In genomic region chr13:8573908-8574307, GRCm38 (mm10) we compare ENCODE assay signal across 26 mouse cellular contexts.
A peak's percentile ranks its signal among the peaks of the same experiment; 100 is the strongest.
DNase-seq lines count a peak whose midpoint lies in the region; ATAC-seq and TF ChIP-seq lines count a peak whose summit lies in the region.
"Had no signal": no experiment of that assay in that cellular context is flagged by ENCODE, and none has a peak within 500 bp of the region (broad histone marks: within the 10 kb centered on the region; RNA-seq: fewer than 3 reads in every experiment).

No protein-coding gene starts in this region.

- H3K4me3 ChIP-seq in hindbrain, embryonic 12.5 days, result no peak overlapping the region
- H3K4me3 ChIP-seq in hindbrain, embryonic 14.5 days (replicated peaks; ENCODE audit: low read length), result no peak overlapping the region
- H3K4me3 ChIP-seq in kidney, postnatal 0 days (replicated peaks; ENCODE audit: low read depth, low read length), result no peak overlapping the region
- no peak overlapping the region for H3K4me3 ChIP-seq in limb, embryonic 10.5 days
- H3K4me3 ChIP-seq in neural tube, embryonic 15.5 days (replicated peaks), result no peak overlapping the region
- H3K4me3 ChIP-seq: embryonic facial prominence, embryonic 13.5 days; forebrain, embryonic 10.5 days; forebrain, embryonic 15.5 days; heart, embryonic 15.5 days; layer of hippocampus, adult 2 months; limb, embryonic 12.5 days; lung, embryonic 15.5 days; midbrain, embryonic 12.5 days; myocyte; stomach, embryonic 15.5 days had no signal

- TF ChIP-seq CTCF in kidney, postnatal 0 days (IDR thresholded peaks at IDR 0.05; ENCODE audit: low read depth), result no peak

- WGBS in hindbrain, embryonic 12.5 days, result 75% methylated on average over 12 of the region's 12 CpGs
- WGBS in hindbrain, embryonic 14.5 days, result 75% methylated on average over 12 of the region's 12 CpGs
- 33% methylated on average over 12 of the region's 12 CpGs for WGBS in kidney, postnatal 0 days
- WGBS in limb, embryonic 10.5 days, result 60% methylated on average over 12 of the region's 12 CpGs
- WGBS in neural tube, embryonic 15.5 days, result 80% methylated on average over 12 of the region's 12 CpGs

- peak; percentile 70; the same call in 1 of the 2 replicates for ATAC-seq in hindbrain, embryonic 12.5 days (ENCODE audit: low FRiP score)
- no peak for ATAC-seq in hindbrain, embryonic 14.5 days (ENCODE audit: low FRiP score)
- 0 out of 2 replicates have a peak, but pooled peaks have one; percentile 33 for ATAC-seq in kidney, postnatal 0 days (replicated peaks; ENCODE audit: low FRiP score, low read depth)
- 0 out of 2 replicates have a peak, but pooled peaks have one; percentile 17 for ATAC-seq in neural tube, embryonic 15.5 days (ENCODE audit: low FRiP score)
- ATAC-seq: forebrain, embryonic 15.5 days; intestine, postnatal 0 days had no signal

- no peaks in the 10 kb centered on the region for H3K27me3 ChIP-seq in hindbrain, embryonic 12.5 days
- H3K27me3 ChIP-seq in hindbrain, embryonic 14.5 days (ENCODE audit: control insufficient read depth, insufficient read depth, low read length), result no peaks in the 10 kb centered on the region
- H3K27me3 ChIP-seq in kidney, postnatal 0 days (ENCODE audit: insufficient read depth, low read length), result no peaks in the 10 kb centered on the region
- H3K27me3 ChIP-seq in limb, embryonic 10.5 days (ENCODE audit: low read depth, poor library complexity, severe bottlenecking), result peaks cover 5% of the 10 kb centered on the region; the same call in 1 of the 2 replicates
- no peaks in the 10 kb centered on the region for H3K27me3 ChIP-seq in neural tube, embryonic 15.5 days (replicated peaks)
- H3K27me3 ChIP-seq: embryonic facial prominence, embryonic 13.5 days; forebrain, embryonic 15.5 days; heart, embryonic 15.5 days; lung, embryonic 15.5 days; midbrain, embryonic 12.5 days; stomach, embryonic 15.5 days had no signal

- no peaks in the 10 kb centered on the region for H3K9me3 ChIP-seq in hindbrain, embryonic 12.5 days (replicated peaks)
- no peaks in the 10 kb centered on the region for H3K9me3 ChIP-seq in hindbrain, embryonic 14.5 days (ENCODE audit: control insufficient read depth, low read length)
- H3K9me3 ChIP-seq in kidney, postnatal 0 days (replicated peaks; ENCODE audit: low read length), result no peaks in the 10 kb centered on the region
- H3K9me3 ChIP-seq in limb, embryonic 10.5 days (replicated peaks), result no peaks in the 10 kb centered on the region
- H3K9me3 ChIP-seq in neural tube, embryonic 15.5 days (replicated peaks), result no peaks in the 10 kb centered on the region
- H3K9me3 ChIP-seq: embryonic facial prominence, embryonic 13.5 days; forebrain, embryonic 10.5 days; forebrain, embryonic 15.5 days; heart, embryonic 15.5 days; lung, embryonic 15.5 days; stomach, embryonic 15.5 days had no signal

- DNase-seq in hindbrain, embryonic 14.5 days (ENCODE audit: low spot score), result no peak
- DNase-seq in kidney, postnatal 0 days (ENCODE audit: low spot score), result peak; percentile 51
- DNase-seq in kidney, adult 8-10 months, result no peak
- peak; percentile 39 for DNase-seq in limb, embryonic 10.5 days (ENCODE audit: low spot score)
- no peak for DNase-seq in thymus, postnatal 36 days
- no peak for DNase-seq in adrenal gland, postnatal 14 days
- DNase-seq: adrenal gland, postnatal 36 days; B cell, adult 2 months; cerebellum, adult 18-20 months; cerebellum, postnatal 10 days; gastrocnemius, postnatal 10 days; kidney, postnatal 36 days; right cerebral cortex, postnatal 25 days had no signal

- H3K9ac ChIP-seq in hindbrain, embryonic 12.5 days, result no peak overlapping the region
- no peak overlapping the region for H3K9ac ChIP-seq in hindbrain, embryonic 14.5 days
- H3K9ac ChIP-seq in kidney, postnatal 0 days (ENCODE audit: low read depth, low read length), result no peak overlapping the region
- H3K9ac ChIP-seq in neural tube, embryonic 15.5 days (replicated peaks), result no peak overlapping the region
- H3K9ac ChIP-seq: embryonic facial prominence, embryonic 13.5 days; forebrain, embryonic 15.5 days; heart, embryonic 15.5 days; limb, embryonic 12.5 days; lung, embryonic 15.5 days; midbrain, embryonic 12.5 days; stomach, embryonic 15.5 days had no signal

- H3K36me3 ChIP-seq in hindbrain, embryonic 12.5 days, result no peaks in the 10 kb centered on the region
- H3K36me3 ChIP-seq in hindbrain, embryonic 14.5 days (replicated peaks; ENCODE audit: control insufficient read depth, insufficient read depth), result no peaks in the 10 kb centered on the region
- H3K36me3 ChIP-seq in kidney, postnatal 0 days (ENCODE audit: insufficient read depth, low read length), result no peaks in the 10 kb centered on the region
- H3K36me3 ChIP-seq in limb, embryonic 10.5 days, result no peaks in the 10 kb centered on the region
- H3K36me3 ChIP-seq in neural tube, embryonic 15.5 days, result no peaks in the 10 kb centered on the region
- H3K36me3 ChIP-seq: embryonic facial prominence, embryonic 13.5 days; forebrain, embryonic 10.5 days; forebrain, embryonic 15.5 days; heart, embryonic 15.5 days; limb, embryonic 12.5 days; lung, embryonic 15.5 days; midbrain, embryonic 12.5 days; stomach, embryonic 15.5 days had no signal

- H3K4me1 ChIP-seq in hindbrain, embryonic 12.5 days, result no peaks in the 10 kb centered on the region
- no peaks in the 10 kb centered on the region for H3K4me1 ChIP-seq in hindbrain, embryonic 14.5 days (replicated peaks; ENCODE audit: control insufficient read depth, insufficient read depth, low read length)
- no peaks in the 10 kb centered on the region for H3K4me1 ChIP-seq in kidney, postnatal 0 days (replicated peaks; ENCODE audit: insufficient read depth, low read length)
- peaks cover 6% of the 10 kb centered on the region for H3K4me1 ChIP-seq in limb, embryonic 10.5 days
- no peaks in the 10 kb centered on the region for H3K4me1 ChIP-seq in neural tube, embryonic 15.5 days
- H3K4me1 ChIP-seq: embryonic facial prominence, embryonic 13.5 days; forebrain, embryonic 10.5 days; forebrain, embryonic 15.5 days; heart, embryonic 15.5 days; lung, embryonic 15.5 days; midbrain, embryonic 12.5 days; stomach, embryonic 15.5 days had no signal

- no peak overlapping the region for H3K4me2 ChIP-seq in hindbrain, embryonic 12.5 days (replicated peaks)
- H3K4me2 ChIP-seq in hindbrain, embryonic 14.5 days (replicated peaks), result no peak overlapping the region
- H3K4me2 ChIP-seq in kidney, postnatal 0 days (ENCODE audit: low read length), result no peak overlapping the region
- H3K4me2 ChIP-seq in neural tube, embryonic 15.5 days, result no peak overlapping the region
- H3K4me2 ChIP-seq: embryonic facial prominence, embryonic 13.5 days; forebrain, embryonic 15.5 days; heart, embryonic 15.5 days; limb, embryonic 12.5 days; lung, embryonic 15.5 days; midbrain, embryonic 12.5 days; stomach, embryonic 15.5 days had no signal

- no peak overlapping the region for H3K27ac ChIP-seq in hindbrain, embryonic 12.5 days
- no peak overlapping the region for H3K27ac ChIP-seq in hindbrain, embryonic 14.5 days
- H3K27ac ChIP-seq in kidney, postnatal 0 days, result no peak overlapping the region
- H3K27ac ChIP-seq in limb, embryonic 10.5 days, result no peak overlapping the region
- no peak overlapping the region for H3K27ac ChIP-seq in neural tube, embryonic 15.5 days (replicated peaks)
- H3K27ac ChIP-seq: embryonic facial prominence, embryonic 13.5 days; forebrain, embryonic 10.5 days; forebrain, embryonic 15.5 days; heart, embryonic 15.5 days; layer of hippocampus, adult 2 months; limb, embryonic 12.5 days; lung, embryonic 15.5 days; midbrain, embryonic 12.5 days; stomach, embryonic 15.5 days had no signal

Comparison
In these comparisons a context has a peak if more than half of its experiments do, and no peak if none do; other contexts are left out.
1. DNase-seq: peak in kidney, postnatal 0 days (single experiment) and limb, embryonic 10.5 days (single experiment); none in hindbrain, embryonic 14.5 days (single experiment), kidney, adult 8-10 months (0 of 2), thymus, postnatal 36 days (0 of 2) and adrenal gland, postnatal 14 days (single experiment).